In genomic region chr5:124351111-124351560, GRCm38 (mm10) we compare ENCODE assay signal across 8 mouse cellular contexts. TPM values are rescaled to one million over a fixed set of nuclear protein-coding genes. Genes with fewer than 3 reads are reported as not detected.
A peak's percentile ranks its signal among the peaks of the same experiment; 100 is the strongest.
DNase-seq lines count a peak whose midpoint lies in the region; ATAC-seq and TF ChIP-seq lines count a peak whose summit lies in the region.

No protein-coding gene starts in this region.

- H3K79me2 ChIP-seq in MEL (ENCODE audit: control insufficient read depth, insufficient read depth, low read length, poor library complexity), result peaks cover 45% of the 10 kb centered on the region

- no peak overlapping the region for H3K9ac ChIP-seq in MEL (ENCODE audit: control insufficient read depth, low read depth, low read length, poor library complexity, severe bottlenecking)
- peak overlapping the region; percentile 93 for H3K9ac ChIP-seq in forebrain, embryonic 16.5 days (replicated peaks; ENCODE audit: low read depth, low read length)
- peak overlapping the region; percentile 100 for H3K9ac ChIP-seq in lung, embryonic 15.5 days

- no peak for TF ChIP-seq EP300 in MEL (IDR thresholded peaks at IDR 0.05; ENCODE audit: low read depth in 1 of 2, low read length in 2 of 2)

- peak; percentile 66 for ATAC-seq in forebrain, embryonic 16.5 days
- peak; percentile 21 for ATAC-seq in lung, embryonic 15.5 days (ENCODE audit: borderline replicate concordance, extremely low read depth, low FRiP score, low TSS enrichment)
- no peak for ATAC-seq in inflammation-experienced regulatory T-cells, adult 6 months

- no peak for TF ChIP-seq RAD21 in MEL (IDR thresholded peaks at IDR 0.05; ENCODE audit: low read depth, low read length)

- H3K4me3 ChIP-seq in MEL (ENCODE audit: control insufficient read depth in 1 of 2, insufficient read depth in 1 of 2, low read depth in 2 of 2, low read length in 2 of 2), result no peak overlapping the region
- H3K4me3 ChIP-seq in forebrain, embryonic 16.5 days (replicated peaks; ENCODE audit: low read length), result peak overlapping the region; percentile 76
- peak overlapping the region; percentile 98 for H3K4me3 ChIP-seq in lung, embryonic 15.5 days
- H3K4me3 ChIP-seq in olfactory bulb, adult 2 months (ENCODE audit: insufficient read depth, low read depth, low read length), result no peak overlapping the region

- peaks cover 2 to 11% of the 10 kb centered on the region in 2 experiments for H3K4me1 ChIP-seq in MEL (ENCODE audit: control insufficient read depth in 1 of 2, insufficient read depth in 2 of 2, low read length in 2 of 2)
- H3K4me1 ChIP-seq in forebrain, embryonic 16.5 days (replicated peaks; ENCODE audit: control insufficient read depth, insufficient read depth, low read length), result peaks cover 38% of the 10 kb centered on the region
- peaks cover 27% of the 10 kb centered on the region for H3K4me1 ChIP-seq in lung, embryonic 15.5 days
- H3K4me1 ChIP-seq in olfactory bulb, adult 2 months (ENCODE audit: control insufficient read depth, insufficient read depth, low read length), result peaks cover 28% of the 10 kb centered on the region

- TF ChIP-seq POLR2A in MEL (IDR thresholded peaks at IDR 0.05; ENCODE audit: control insufficient read depth in 1 of 2, insufficient read depth in 1 of 2, low read depth in 1 of 2, low read length in 2 of 2, poor library complexity in 1 of 2), result no peak; a peak in 1 of 4 replicates
- no peak for TF ChIP-seq POLR2A in olfactory bulb, adult 2 months (IDR thresholded peaks at IDR 0.05; ENCODE audit: insufficient read depth, low read depth, low read length)

- TF ChIP-seq CTCF in MEL (IDR thresholded peaks at IDR 0.05 in 2 of 3, conservative IDR thresholded peaks at IDR 0.05 in 1 of 3; ENCODE audit: control insufficient read depth in 1 of 3, insufficient read depth in 1 of 3, low read depth in 2 of 3, low read length in 3 of 3, poor library complexity in 1 of 3, severe bottlenecking in 1 of 3), result no peak
- peak; percentile 12; the same call in 1 of the 2 replicates for TF ChIP-seq CTCF in olfactory bulb, adult 2 months (IDR thresholded peaks at IDR 0.05; ENCODE audit: insufficient read depth, low read depth, low read length)

- peak; percentile 44 for DNase-seq in MEL (ENCODE audit: low read depth, low spot score)
- peak; percentile 82 for DNase-seq in cerebellum, adult 11-12 months
- DNase-seq in heart, postnatal 14 days, result peak; percentile 59 to 66
- DNase-seq in layer of hippocampus, adult 8-10 months (ENCODE audit: low spot score in 2 of 2), result peak; percentile 67 to 77

- H3K27me3 ChIP-seq in MEL (ENCODE audit: control insufficient read depth in 1 of 2, insufficient read depth in 2 of 2, low read length in 2 of 2), result no peaks in the 10 kb centered on the region
- H3K27me3 ChIP-seq in forebrain, embryonic 16.5 days (replicated peaks; ENCODE audit: control insufficient read depth, insufficient read depth, low read length), result no peaks in the 10 kb centered on the region
- H3K27me3 ChIP-seq in lung, embryonic 15.5 days, result no peaks in the 10 kb centered on the region

- H3K9me3 ChIP-seq in MEL (replicated peaks; ENCODE audit: insufficient read depth, low read length), result no peaks in the 10 kb centered on the region
- H3K9me3 ChIP-seq in forebrain, embryonic 16.5 days (ENCODE audit: control insufficient read depth, low read length), result no peaks in the 10 kb centered on the region
- H3K9me3 ChIP-seq in lung, embryonic 15.5 days, result no peaks in the 10 kb centered on the region

- intact Hi-C loops in heart, postnatal 14 days (cut with DNase I), result no loop called here

- 3% methylated on average over 7 of the region's 7 CpGs for WGBS in forebrain, embryonic 16.5 days
- 16% methylated on average over 7 of the region's 7 CpGs for WGBS in lung, embryonic 15.5 days
- 33% methylated on average over 7 of the region's 7 CpGs for WGBS in olfactory bulb, adult 2 months

- H3K36me3 ChIP-seq in MEL (ENCODE audit: control insufficient read depth in 1 of 2, insufficient read depth in 2 of 2, low read length in 2 of 2), result peaks cover 7 to 10% of the 10 kb centered on the region in 2 experiments
- H3K36me3 ChIP-seq in forebrain, embryonic 16.5 days (ENCODE audit: control insufficient read depth, insufficient read depth), result peaks cover 18% of the 10 kb centered on the region
- H3K36me3 ChIP-seq in lung, embryonic 15.5 days, result peaks cover 30% of the 10 kb centered on the region

- no peak overlapping the region for H3K27ac ChIP-seq in MEL (ENCODE audit: control insufficient read depth, low read depth, low read length)
- peak overlapping the region; percentile 99 for H3K27ac ChIP-seq in forebrain, embryonic 16.5 days (ENCODE audit: low read length)
- H3K27ac ChIP-seq in lung, embryonic 15.5 days, result peak overlapping the region; percentile 99
- H3K27ac ChIP-seq in olfactory bulb, adult 2 months (ENCODE audit: insufficient read depth, low read depth, low read length), result peak overlapping the region; percentile 90

- H3K4me2 ChIP-seq in forebrain, embryonic 16.5 days (ENCODE audit: low read length), result peak overlapping the region; percentile 91
- H3K4me2 ChIP-seq in lung, embryonic 15.5 days, result peak overlapping the region; percentile 87

TF ChIP-seq in MEL, 35 proteins besides CTCF, POLR2A, EP300 and RAD21:
- no peak for TF ChIP-seq MAX (IDR thresholded peaks at IDR 0.05; ENCODE audit: low read length)
- no peak for TF ChIP-seq GATA1 (IDR thresholded peaks at IDR 0.05; ENCODE audit: low read depth, low read length)
- no peak for TF ChIP-seq JUND (IDR thresholded peaks at IDR 0.05; ENCODE audit: low read depth, low read length)
TF ChIP-seq in MEL: peak in this region for 0.

RNA-seq across cellular contexts. Expression of gene Cdk2ap1, which starts 11.7 kb away (rescaled TPM):
- total RNA-seq in MEL (2012; rRNA removed), result 110 and 118 TPM in 2 replicates
- polyA plus RNA-seq in MEL (2012; ENCODE audit: insufficient read depth in 1 of 2, insufficient read length in 2 of 2, low read depth in 1 of 2, low replicate concordance in 2 of 2, missing spikeins in 1 of 2), result 100 to 1,000 TPM in 1 of 2 experiments, not detected in 1; 430 TPM
- polyA plus RNA-seq in forebrain, embryonic 16.5 days (2015; fragmentation: Nextera tagmentation; extraction: Ambion mirVana), result 60.5 and 74.2 TPM in 2 replicates
- 100 to 1,000 TPM; 142 to 166 TPM for total RNA-seq in heart, postnatal 14 days (2021)
- total RNA-seq in layer of hippocampus, adult 8-10 months (2022), result 100 to 1,000 TPM in 2 of 4 experiments, 10 to 100 TPM in 2; 92.2 to 111 (median 102) TPM
- polyA plus RNA-seq in lung, embryonic 15.5 days (2015; fragmentation: Nextera tagmentation; extraction: Ambion mirVana), result 118 and 192 TPM in 2 replicates
- polyA plus RNA-seq in olfactory bulb, adult 2 months (2012; ENCODE audit: insufficient read depth, insufficient read length, low replicate concordance, missing spikeins), result not detected in 2 replicates
- 10 to 100 TPM; 17.2 to 23.8 (median 19.9) TPM for polyA plus RNA-seq in inflammation-experienced regulatory T-cells, adult 6 months (2017; shearing (Covaris generic))

RNA-seq across cellular contexts. Expression of gene 2810006K23Rik, which starts 23.2 kb away (rescaled TPM):
- 6.5 and 7.6 TPM in 2 replicates for total RNA-seq in MEL (2012; rRNA removed)
- 10 to 100 TPM in 1 of 2 experiments, not detected in 1; 13.3 TPM for polyA plus RNA-seq in MEL (2012; ENCODE audit: insufficient read depth in 1 of 2, insufficient read length in 2 of 2, low read depth in 1 of 2, low replicate concordance in 2 of 2, missing spikeins in 1 of 2)
- polyA plus RNA-seq in forebrain, embryonic 16.5 days (2015; fragmentation: Nextera tagmentation; extraction: Ambion mirVana), result 17.4 and 18.8 TPM in 2 replicates
- total RNA-seq in heart, postnatal 14 days (2021), result 10 to 100 TPM; 11.7 to 11.9 TPM
- 10 to 100 TPM; 12.3 to 17.1 (median 14.6) TPM for total RNA-seq in layer of hippocampus, adult 8-10 months (2022)
- polyA plus RNA-seq in lung, embryonic 15.5 days (2015; fragmentation: Nextera tagmentation; extraction: Ambion mirVana), result 19.1 and 20.8 TPM in 2 replicates
- not detected in 2 replicates for polyA plus RNA-seq in olfactory bulb, adult 2 months (2012; ENCODE audit: insufficient read depth, insufficient read length, low replicate concordance, missing spikeins)
- polyA plus RNA-seq in inflammation-experienced regulatory T-cells, adult 6 months (2017; shearing (Covaris generic)), result 10 to 100 TPM; 10.5 to 18.3 (median 11.1) TPM

RNA-seq across cellular contexts. Expression of gene Mphosph9, which starts 23.4 kb away (rescaled TPM):
- total RNA-seq in MEL (2012; rRNA removed), result 9.0 and 10.9 TPM in 2 replicates
- 10 to 100 TPM; 10.4 to 60.8 TPM for polyA plus RNA-seq in MEL (2012; ENCODE audit: insufficient read depth in 1 of 2, insufficient read length in 2 of 2, low read depth in 1 of 2, low replicate concordance in 2 of 2, missing spikeins in 1 of 2)
- polyA plus RNA-seq in forebrain, embryonic 16.5 days (2015; fragmentation: Nextera tagmentation; extraction: Ambion mirVana), result 17.0 and 17.1 TPM in 2 replicates
- 1 to 10 TPM; 6.0 to 6.8 TPM for total RNA-seq in heart, postnatal 14 days (2021)
- total RNA-seq in layer of hippocampus, adult 8-10 months (2022), result 10 to 100 TPM; 17.5 to 26.2 (median 24.9) TPM
- 13.1 and 16.6 TPM in 2 replicates for polyA plus RNA-seq in lung, embryonic 15.5 days (2015; fragmentation: Nextera tagmentation; extraction: Ambion mirVana)
- polyA plus RNA-seq in olfactory bulb, adult 2 months (2012; ENCODE audit: insufficient read depth, insufficient read length, low replicate concordance, missing spikeins), result not detected in 2 replicates
- polyA plus RNA-seq in inflammation-experienced regulatory T-cells, adult 6 months (2017; shearing (Covaris generic)), result 10 to 100 TPM; 12.4 to 17.5 (median 15.1) TPM

Comparison
In these comparisons a context has a peak if more than half of its experiments do, and no peak if none do; other contexts are left out.
1. H3K4me3 ChIP-seq: peak in forebrain, embryonic 16.5 days (single experiment) and lung, embryonic 15.5 days (single experiment); none in MEL (0 of 2) and olfactory bulb, adult 2 months (single experiment).
2. RNA of gene Cdk2ap1, which starts 11.7 kb away (polyA plus RNA-seq): 430 TPM in MEL, 118 to 192 TPM in lung, embryonic 15.5 days, 60.5 to 74.2 TPM in forebrain, embryonic 16.5 days and 17.2 to 23.8 TPM in inflammation-experienced regulatory T-cells, adult 6 months; not detected in olfactory bulb, adult 2 months; every median in the first group is over 10 times any median in the second.
3. Peak in every context shown above with its lines, with median percentiles within 50 percentile points of each other: DNase-seq.